Mouse (Mus musculus) kidney, adult 2 months (tissue): Measurements from ENCODE around the gene Slc6a19. TPM values are rescaled to one million over a fixed set of nuclear protein-coding genes. Genes with fewer than 3 reads are reported as not detected.

ENCODE experiments used
- DNase-seq: peaks from one replicate; pipeline ENCODE4 v3.0.0; 2021
- H3K27ac ChIP-seq: fragments of 200-500 bp; 2 replicates; pipeline ENCODE4 v1.5.1; 2012; ENCODE audit warnings: low read depth, low read length, control low read depth, inconsistent platforms; ENCODE audit not compliant: insufficient read depth
- H3K27me3 ChIP-seq: fragments of 200-500 bp; replicated peaks from 2 replicates; pipeline ENCODE4 v1.6.1; 2012; ENCODE audit warnings: mild to moderate bottlenecking, moderate library complexity, low read length, inconsistent platforms; ENCODE audit not compliant: control insufficient read depth, insufficient read depth
- H3K36me3 ChIP-seq: fragments of 200-500 bp; 2 replicates; pipeline ENCODE4 v1.6.1; 2012; ENCODE audit warnings: mild to moderate bottlenecking, moderate library complexity, low read length, inconsistent platforms; ENCODE audit not compliant: control insufficient read depth, insufficient read depth
- H3K4me1 ChIP-seq: fragments of 200-500 bp; 2 replicates; pipeline ENCODE4 v1.6.1; 2011; ENCODE audit warnings: low read length; ENCODE audit not compliant: control insufficient read depth, insufficient read depth
- H3K4me3 ChIP-seq: fragments of 200-500 bp; 2 replicates; pipeline ENCODE4 v1.5.1; 2011; ENCODE audit warnings: mild to moderate bottlenecking, low read depth, low read length, control low read depth; ENCODE audit not compliant: insufficient read depth
- CTCF ChIP-seq: fragments of 200-500 bp; conservative IDR thresholded peaks from 2 replicates; pipeline ENCODE4 v1.5.1; 2011; ENCODE audit warnings: low read depth, mild to moderate bottlenecking, control low read depth, low read length, moderate library complexity, mixed read lengths; ENCODE audit not compliant: insufficient read depth, insufficient read length
- POLR2A ChIP-seq: fragments of 200-500 bp; IDR thresholded peaks from one replicate; pipeline ENCODE4 v1.6.1; 2011; ENCODE audit warnings: low read depth, low read length, control low read depth
- WGBS: fragments of 180-500 bp; shearing (Covaris S2); methylation state at CpG from one replicate; pipeline ENCODE4 v1.1.7; 2018; 5-methylcytosine and 5-hydroxymethylcytosine counted together
- polyA plus RNA-seq: library from polyadenylated mRNA; depleted of rRNA; stranded (reverse); fragments of >200 nt; gene quantifications from 2 replicates; pipeline ENCODE4 v1.2.3, GENCODE M21; 2012

Slc6a19 gene
- polyA plus RNA-seq, 1 experiment: 884 TPM

DNA sequence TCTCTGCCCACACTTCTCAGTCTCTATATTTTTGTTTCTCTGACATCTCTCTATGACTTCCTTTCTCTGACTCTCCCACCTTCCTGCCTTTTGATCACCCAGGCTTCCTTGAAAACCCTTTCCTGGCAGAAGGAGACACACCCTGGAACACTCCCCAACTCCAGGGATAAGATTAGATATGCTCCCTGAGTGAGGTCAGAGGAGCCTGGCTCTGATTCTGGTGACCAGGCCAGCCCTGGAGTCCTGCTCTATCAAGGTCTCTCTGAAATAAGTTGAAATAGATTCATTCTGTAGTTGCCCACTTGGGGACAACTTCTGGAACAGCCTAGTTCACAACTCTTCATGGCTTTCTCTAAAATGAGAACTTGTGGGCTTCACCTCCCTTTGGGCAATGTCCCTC lies 24.0 kb upstream of the Slc6a19 start:
- no peaks in the 10 kb centered on the region for H3K27me3 ChIP-seq
- DNase-seq: no peak
- H3K36me3 ChIP-seq: no peaks in the 10 kb centered on the region
- TF ChIP-seq CTCF: no peak
- TF ChIP-seq POLR2A: no peak
- no peak overlapping the region for H3K4me3 ChIP-seq
- H3K27ac ChIP-seq: no peak overlapping the region
- 0 out of 2 replicates have a peak, but pooled peaks cover 3% of the 10 kb centered on the region for H3K4me1 ChIP-seq

DNA sequence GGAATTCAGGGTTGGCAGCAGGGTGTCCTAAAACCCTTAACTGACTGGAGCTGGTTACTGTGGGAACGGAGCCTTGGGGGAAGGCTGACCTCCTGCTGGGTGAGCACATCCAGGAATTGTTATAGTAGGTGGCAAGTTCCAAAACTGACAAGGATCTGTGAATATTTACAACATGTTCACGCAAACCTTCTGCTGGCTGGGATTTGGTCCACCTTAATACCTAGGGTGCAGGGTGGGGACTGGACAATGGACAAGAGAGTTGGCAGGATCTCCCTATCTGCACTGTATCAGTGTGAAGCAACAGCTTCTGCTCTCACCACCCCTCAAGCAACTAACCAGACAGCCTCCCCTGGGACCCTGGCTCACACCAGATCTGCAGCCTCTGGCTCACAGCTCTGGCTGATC lies 23.0 kb upstream of the Slc6a19 start:
- peak; percentile 82 for DNase-seq
- TF ChIP-seq POLR2A: no peak
- TF ChIP-seq CTCF: no peak
- H3K36me3 ChIP-seq: no peaks in the 10 kb centered on the region

DNA sequence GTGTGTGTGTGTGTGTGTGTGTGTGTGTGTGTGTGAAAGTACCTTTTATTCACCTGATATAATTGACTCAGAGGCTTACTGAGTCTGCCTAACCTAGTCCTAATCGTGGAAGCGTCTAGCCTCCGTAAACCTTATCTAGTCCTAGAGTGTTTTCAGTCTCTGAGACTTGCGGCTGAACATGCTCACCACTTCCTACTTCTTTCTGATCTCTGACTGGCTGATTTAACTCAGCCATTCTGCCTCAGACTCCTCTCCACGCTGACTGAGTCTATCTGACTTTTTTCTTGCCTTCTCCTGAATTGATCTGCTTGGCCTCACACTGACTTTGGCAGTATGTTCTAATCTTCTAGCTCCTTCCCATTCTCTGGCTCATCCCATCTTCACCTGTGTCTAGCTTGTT lies 20.6 kb upstream of the Slc6a19 start:
- no peak for TF ChIP-seq CTCF
- TF ChIP-seq POLR2A: no peak
- no peaks in the 10 kb centered on the region for H3K4me1 ChIP-seq
- no peak for DNase-seq
- H3K27ac ChIP-seq: no peak overlapping the region
- H3K36me3 ChIP-seq: no peaks in the 10 kb centered on the region
- no peak overlapping the region for H3K4me3 ChIP-seq
- H3K27me3 ChIP-seq: no peaks in the 10 kb centered on the region
- WGBS: 83% methylated on average over 5 of the region's 5 CpGs

More for the DNA sequence above, 23.0 kb upstream of the Slc6a19 start:
- Histone ChIP-seq H3K27me3 (no peaks in the 10 kb centered on the region), H3K27ac (peak overlapping the region; percentile 80; the same call in 1 of the 2 replicates), H3K4me1 (0 out of 2 replicates have a peak, but pooled peaks cover 3% of the 10 kb centered on the region), H3K4me3 (no peak overlapping the region)
- WGBS: 56% methylated on average over 2 of the region's 2 CpGs

DNA sequence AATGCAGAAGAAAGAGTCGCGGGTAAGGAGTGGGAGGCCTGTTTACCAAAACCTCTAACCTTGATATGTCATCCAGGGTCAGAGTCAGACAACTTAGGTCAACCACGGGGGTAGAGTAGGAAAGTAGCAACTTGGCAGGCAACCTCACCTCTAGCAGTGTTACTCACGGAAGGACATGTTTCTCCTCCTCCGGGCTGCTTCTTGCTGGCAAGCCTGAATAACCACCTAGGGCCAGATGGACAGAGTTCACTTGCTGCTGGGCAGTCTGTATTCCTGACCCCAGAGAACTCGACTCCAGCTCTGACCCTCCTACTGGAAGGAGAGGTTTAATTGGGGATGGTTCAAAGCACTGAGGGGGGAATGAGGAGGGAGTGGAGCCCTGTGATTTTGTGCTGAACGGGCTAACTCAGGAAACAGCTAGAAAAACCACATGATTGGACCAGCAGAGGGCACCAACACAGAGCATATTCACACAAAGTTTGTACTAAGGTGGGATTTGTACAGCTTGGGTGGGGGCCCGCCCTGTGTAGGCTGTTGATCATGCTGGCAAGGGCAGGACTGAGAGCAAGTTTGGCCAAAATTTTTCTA lies 18.5 kb upstream of the Slc6a19 start:
- H3K27me3 ChIP-seq: no peaks in the 10 kb centered on the region
- H3K4me1 ChIP-seq: no peaks in the 10 kb centered on the region
- H3K36me3 ChIP-seq: no peaks in the 10 kb centered on the region
- peak overlapping the region; percentile 75 for H3K27ac ChIP-seq
- TF ChIP-seq CTCF (peak; percentile 59), POLR2A (no peak)
- DNase-seq: peak; percentile 90
- WGBS: 23% methylated on average over 8 of the region's 8 CpGs
- H3K4me3 ChIP-seq: no peak overlapping the region

DNA sequence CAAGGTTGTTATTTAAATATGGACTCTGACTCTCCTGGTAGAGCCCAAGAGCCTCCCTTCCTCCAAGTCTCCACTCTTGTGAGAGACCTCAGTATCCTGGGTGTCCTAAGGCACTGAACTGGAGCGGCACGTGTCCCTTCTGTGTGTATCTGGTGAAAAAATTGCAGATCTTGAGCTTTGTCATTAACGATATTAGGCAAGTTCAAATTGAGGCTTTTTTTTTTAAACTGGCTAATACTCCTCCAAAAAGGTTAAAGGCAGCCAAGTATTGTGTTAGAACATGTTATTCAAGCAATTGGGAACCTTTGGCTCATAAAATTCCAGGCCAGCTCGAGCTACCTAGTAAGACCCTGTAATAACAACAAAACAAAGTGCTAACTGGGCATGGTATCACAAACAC lies 15.6 kb upstream of the Slc6a19 start:
- TF ChIP-seq CTCF (no peak), POLR2A (no peak)
- Histone ChIP-seq H3K36me3 (no peaks in the 10 kb centered on the region), H3K4me1 (no peaks in the 10 kb centered on the region; the same call in 1 of the 2 replicates), H3K27me3 (no peaks in the 10 kb centered on the region), H3K4me3 (no peak overlapping the region), H3K27ac (peak overlapping the region; percentile 86)
- WGBS: 53% methylated on average over 4 of the region's 4 CpGs
- DNase-seq: peak; percentile 79

DNA sequence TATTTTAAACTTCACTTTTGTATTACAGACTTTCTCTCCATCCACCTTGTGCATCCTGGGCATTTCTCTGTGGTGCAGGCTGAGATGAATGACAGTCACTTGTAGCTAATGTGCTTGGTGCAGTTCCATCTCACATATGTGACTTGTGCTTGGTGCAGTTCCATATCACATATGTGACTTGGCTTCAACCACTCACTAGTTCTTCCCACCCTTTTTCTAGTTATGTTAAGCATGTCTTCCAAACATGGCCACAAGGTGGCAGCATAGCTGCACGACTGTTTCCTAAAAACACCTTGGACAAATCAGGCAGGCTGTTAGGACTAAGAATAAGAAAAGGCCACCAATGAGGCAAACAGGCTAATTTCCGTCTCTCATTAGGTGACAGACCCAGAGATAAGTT lies 13.6 kb upstream of the Slc6a19 start:
- DNase-seq: peak; percentile 90
- H3K4me3 ChIP-seq: no peak overlapping the region
- no peaks in the 10 kb centered on the region for H3K27me3 ChIP-seq
- H3K36me3 ChIP-seq: no peaks in the 10 kb centered on the region
- TF ChIP-seq CTCF: peak; percentile 70
- no peak for TF ChIP-seq POLR2A
- no peak overlapping the region for H3K27ac ChIP-seq
- WGBS: 1% methylated on average over 2 of the region's 2 CpGs
- no peaks in the 10 kb centered on the region; the same call in 1 of the 2 replicates for H3K4me1 ChIP-seq

DNA sequence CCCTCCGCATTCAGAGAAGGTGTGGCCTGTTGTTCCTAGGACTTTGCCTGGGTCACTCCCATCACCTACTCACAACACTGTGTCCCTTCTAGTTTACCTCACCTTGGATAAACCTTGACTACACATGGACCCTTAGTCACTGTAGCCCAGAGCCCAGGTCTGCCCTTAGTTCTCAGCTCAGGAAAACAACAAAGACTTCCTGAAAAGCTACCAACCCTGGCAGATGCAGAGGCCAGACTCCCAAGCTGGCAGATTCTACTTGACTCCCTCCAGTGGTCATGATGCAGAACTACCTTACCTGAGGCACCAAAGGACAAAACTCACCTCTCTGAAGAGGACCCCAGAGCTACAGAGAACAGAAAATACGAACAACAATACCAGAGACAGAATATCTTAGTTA lies 9.4 kb upstream of the Slc6a19 start:
- peaks cover 21% of the 10 kb centered on the region for H3K4me1 ChIP-seq
- WGBS: 62% methylated on average over 2 of the region's 2 CpGs
- H3K27ac ChIP-seq: peak overlapping the region; percentile 12; the same call in 1 of the 2 replicates

More for the DNA sequence above, 9.4 kb upstream of the Slc6a19 start:
- Histone ChIP-seq H3K36me3 (no peaks in the 10 kb centered on the region), H3K27me3 (no peaks in the 10 kb centered on the region), H3K4me3 (no peak overlapping the region)
- TF ChIP-seq CTCF (peak; percentile 63), POLR2A (no peak)
- DNase-seq: peak; percentile 66
